Mouse (Mus musculus) ES-E14 (cell line): Measurements from ENCODE around the gene Ksr2. TPM values are rescaled to one million over a fixed set of nuclear protein-coding genes. Genes with fewer than 3 reads are reported as not detected.

ENCODE experiments used
- DNase-seq: peaks from one replicate; pipeline ENCODE4 v3.0.0-alpha.2; 2013; ENCODE audit warnings: low read depth, low spot score
- H3K27ac ChIP-seq: 2 replicates; pipeline ENCODE4 v1.5.1; 2012; ENCODE audit warnings: low read depth, mild to moderate bottlenecking, low read length, moderate library complexity, mixed read lengths; ENCODE audit not compliant: poor library complexity, insufficient read depth, severe bottlenecking
- H3K36me3 ChIP-seq: 2 replicates; pipeline ENCODE4 v1.6.1; 2012; ENCODE audit warnings: mild to moderate bottlenecking, low read length, moderate library complexity, mixed read lengths; ENCODE audit not compliant: control insufficient read depth, poor library complexity, insufficient read depth, severe bottlenecking
- H3K4me1 ChIP-seq, 2 experiments: fragments of 150-350 bp in 1 of 2; sonication (generic) in 1 of 2; 2 replicates each; pipeline ENCODE4 v1.6.1; 2012; ENCODE audit warnings: low read length in 2 of 2, mild to moderate bottlenecking in 1 of 2, mixed read lengths in 1 of 2; ENCODE audit not compliant: control insufficient read depth in 2 of 2, insufficient read depth in 2 of 2, poor library complexity in 1 of 2
- H3K4me3 ChIP-seq, 2 experiments: fragments of 150-350 bp in 1 of 2; sonication (generic) in 1 of 2; 2 replicates each; pipeline ENCODE4 v1.5.1; 2012; ENCODE audit warnings: low read length in 2 of 2, low read depth in 1 of 2, mild to moderate bottlenecking in 1 of 2, mixed read lengths in 1 of 2; ENCODE audit not compliant: insufficient read depth in 1 of 2, poor library complexity in 1 of 2, severe bottlenecking in 1 of 2
- H3K9ac ChIP-seq: 2 replicates; pipeline ENCODE4 v1.6.1; 2012; ENCODE audit warnings: low read depth, mild to moderate bottlenecking, low read length, mixed read lengths; ENCODE audit not compliant: poor library complexity, insufficient read depth, severe bottlenecking
- H3K9me3 ChIP-seq: fragments of 150-350 bp; sonication (generic); 2 replicates; pipeline ENCODE4 v1.6.1; 2012; ENCODE audit warnings: low read depth, mild to moderate bottlenecking, low read length; ENCODE audit not compliant: control insufficient read depth, insufficient read depth
- CHD2 ChIP-seq: IDR thresholded peaks from 2 replicates; pipeline ENCODE4 v1.6.1; 2014; ENCODE audit warnings: mild to moderate bottlenecking, low read depth, low read length, inconsistent platforms
- HCFC1 ChIP-seq: IDR thresholded peaks from 2 replicates; pipeline ENCODE4 v1.6.1; 2012; ENCODE audit warnings: low read length, inconsistent platforms, borderline replicate concordance; ENCODE audit not compliant: insufficient read depth
- MAFK ChIP-seq: IDR thresholded peaks from 2 replicates; pipeline ENCODE4 v1.6.1; 2014; ENCODE audit warnings: mild to moderate bottlenecking, low read depth, low read length, inconsistent platforms; ENCODE audit not compliant: insufficient read depth
- ZC3H11A ChIP-seq: IDR thresholded peaks from 2 replicates; pipeline ENCODE4 v1.6.1; 2012; ENCODE audit warnings: low read depth, mild to moderate bottlenecking, inconsistent platforms, low read length, borderline replicate concordance
- ZNF384 ChIP-seq: IDR thresholded peaks from 2 replicates; pipeline ENCODE4 v1.6.1; 2012; ENCODE audit warnings: low read depth, low read length, inconsistent platforms
- in situ Hi-C, 2 experiments: fragments of 600-800 bp; cut with MboI; formaldehyde crosslinking; loops; one replicate each; pipeline ENCODE4 v1.15.1; 2025; ENCODE audit warnings: low sequenced_read_pairs in 2 of 2, inconsistent platforms in 1 of 2; ENCODE audit not compliant: unreplicated experiment in 2 of 2
- total RNA-seq: library from RNA; depleted of rRNA; stranded (reverse); fragments of 300-350 nt; gene quantifications from 2 replicates; pipeline ENCODE4 v1.2.3, GENCODE M21; 2012

The Ksr2 gene
- total RNA-seq, 1 experiment, result 0.67 TPM

GRCm38 (mm10) chr5:117521701-117522100 is 107.9 kb downstream of the Ksr2 start:
- Histone ChIP-seq H3K9ac (no peak overlapping the region), H3K9me3 (no peaks in the 10 kb centered on the region), H3K27ac (no peak overlapping the region), H3K4me3 (no peak overlapping the region), H3K4me1 (no peaks in the 10 kb centered on the region), H3K36me3 (no peaks in the 10 kb centered on the region)
- in situ Hi-C loops, result loop anchor here in 1 of 2 experiments (25.0 kb wide), 1 partner anchor 416 kb away; no protein-coding TSS in a partner anchor
- DNase-seq, result no peak
- TF ChIP-seq ZC3H11A, result no peak
- no peak for TF ChIP-seq CHD2
- no peak for TF ChIP-seq ZNF384
- TF ChIP-seq HCFC1, result no peak

GRCm38 (mm10) chr5:117522471-117522870 is 108.7 kb downstream of the Ksr2 start:
- Histone ChIP-seq H3K4me1 (no peaks in the 10 kb centered on the region), H3K9ac (no peak overlapping the region), H3K27ac (no peak overlapping the region), H3K36me3 (no peaks in the 10 kb centered on the region), H3K9me3 (no peaks in the 10 kb centered on the region), H3K4me3 (no peak overlapping the region)
- no peak for DNase-seq
- TF ChIP-seq ZNF384 (no peak), CHD2 (no peak), MAFK (no peak), HCFC1 (no peak), ZC3H11A (no peak)
- in situ Hi-C loops, result loop anchor here in 1 of 2 experiments (25.0 kb wide), 1 partner anchor 415 kb away; no protein-coding TSS in a partner anchor

- no peaks in the 10 kb centered on the region for H3K36me3 ChIP-seq
- H3K9me3 ChIP-seq, result no peaks in the 10 kb centered on the region
- TF ChIP-seq CHD2, result no peak
- TF ChIP-seq ZC3H11A, result no peak
- no peak for TF ChIP-seq MAFK
- TF ChIP-seq ZNF384, result no peak
- TF ChIP-seq HCFC1, result no peak
- no peak overlapping the region for H3K27ac ChIP-seq
- DNase-seq, result no peak
- no peak overlapping the region for H3K4me3 ChIP-seq
- no peak overlapping the region for H3K9ac ChIP-seq
- in situ Hi-C loops, result loop anchor here in 1 of 2 experiments (25.0 kb wide), 1 partner anchor 414 kb away; no protein-coding TSS in a partner anchor
- no peaks in the 10 kb centered on the region for H3K4me1 ChIP-seq
Measured at GRCm38 (mm10) chr5:117523010-117523409, 109.2 kb downstream of the Ksr2 start.

GRCm38 (mm10) chr5:117530991-117531390 is 117.2 kb downstream of the Ksr2 start:
- in situ Hi-C loops, result no loop called here
- TF ChIP-seq MAFK, result no peak
- TF ChIP-seq ZNF384, result no peak
- no peak for TF ChIP-seq ZC3H11A
- no peak for TF ChIP-seq CHD2
- TF ChIP-seq HCFC1, result no peak
- Histone ChIP-seq H3K27ac (no peak overlapping the region), H3K9ac (no peak overlapping the region), H3K9me3 (no peaks in the 10 kb centered on the region), H3K4me3 (no peak overlapping the region), H3K4me1 (peaks cover 5 to 17% of the 10 kb centered on the region in 2 experiments; a peak in 2 of 4 replicates), H3K36me3 (no peaks in the 10 kb centered on the region)
- no peak for DNase-seq
